ENCODE assay signal across 25 mouse cellular contexts in the genomic region with DNA sequence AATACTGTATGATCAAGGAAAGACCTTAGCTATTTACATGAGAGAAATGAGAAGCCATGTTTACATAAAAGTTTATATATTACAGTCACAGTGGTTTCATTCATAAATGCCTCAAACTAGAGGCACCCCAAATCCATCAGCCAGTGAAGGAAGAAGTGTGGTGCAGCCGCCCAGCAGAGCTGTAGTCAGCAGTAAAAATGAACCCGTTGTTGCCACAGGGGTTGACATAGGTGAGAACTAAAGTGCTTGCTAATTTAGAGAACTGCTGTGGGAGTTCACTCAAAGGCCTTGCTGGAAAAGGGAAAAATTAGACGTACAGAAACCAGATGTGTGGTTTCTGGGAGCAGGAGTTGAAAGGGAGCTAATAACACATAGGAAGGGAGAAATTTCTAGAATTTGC.
DNase-seq lines count a peak whose midpoint lies in the region; ATAC-seq and TF ChIP-seq lines count a peak whose summit lies in the region.
"Had no signal": no experiment of that assay in that cellular context is flagged by ENCODE, and none has a peak within 500 bp of the region (broad histone marks: within the 10 kb centered on the region; RNA-seq: fewer than 3 reads in every experiment).

No protein-coding gene starts in this region.

- no peaks in the 10 kb centered on the region for H3K9me3 ChIP-seq in limb, embryonic 12.5 days
- H3K9me3 ChIP-seq in limb, embryonic 10.5 days (replicated peaks), result no peaks in the 10 kb centered on the region
- no peaks in the 10 kb centered on the region for H3K9me3 ChIP-seq in limb, embryonic 13.5 days
- H3K9me3 ChIP-seq in limb, embryonic 15.5 days, result no peaks in the 10 kb centered on the region
- H3K9me3 ChIP-seq in midbrain, postnatal 0 days (ENCODE audit: low read length), result no peaks in the 10 kb centered on the region
- H3K9me3 ChIP-seq: embryonic facial prominence, embryonic 13.5 days; forebrain, embryonic 13.5 days; forebrain, embryonic 15.5 days had no signal

- TF ChIP-seq CTCF in midbrain, postnatal 0 days (IDR thresholded peaks at IDR 0.05), result no peak

- H3K4me3 ChIP-seq in limb, embryonic 12.5 days (replicated peaks), result no peak overlapping the region
- H3K4me3 ChIP-seq in limb, embryonic 10.5 days, result no peak overlapping the region
- H3K4me3 ChIP-seq in limb, embryonic 13.5 days, result no peak overlapping the region
- H3K4me3 ChIP-seq in limb, embryonic 15.5 days, result no peak overlapping the region
- H3K4me3 ChIP-seq in midbrain, postnatal 0 days (ENCODE audit: low read depth, low read length), result no peak overlapping the region
- H3K4me3 ChIP-seq: embryonic facial prominence, embryonic 13.5 days; forebrain, embryonic 13.5 days; forebrain, embryonic 15.5 days had no signal

- no peak overlapping the region for H3K9ac ChIP-seq in limb, embryonic 12.5 days (replicated peaks)
- no peak overlapping the region for H3K9ac ChIP-seq in limb, embryonic 13.5 days
- H3K9ac ChIP-seq in limb, embryonic 15.5 days, result no peak overlapping the region
- no peak overlapping the region for H3K9ac ChIP-seq in midbrain, postnatal 0 days (replicated peaks; ENCODE audit: low read length, poor library complexity, severe bottlenecking)
- H3K9ac ChIP-seq: embryonic facial prominence, embryonic 13.5 days; forebrain, embryonic 13.5 days; forebrain, embryonic 15.5 days; forebrain, postnatal 0 days had no signal

- H3K36me3 ChIP-seq in limb, embryonic 12.5 days, result no peaks in the 10 kb centered on the region
- H3K36me3 ChIP-seq in limb, embryonic 10.5 days, result no peaks in the 10 kb centered on the region
- no peaks in the 10 kb centered on the region for H3K36me3 ChIP-seq in limb, embryonic 13.5 days
- H3K36me3 ChIP-seq in limb, embryonic 15.5 days, result no peaks in the 10 kb centered on the region
- no peaks in the 10 kb centered on the region for H3K36me3 ChIP-seq in midbrain, postnatal 0 days (ENCODE audit: insufficient read depth, low read length)
- H3K36me3 ChIP-seq: embryonic facial prominence, embryonic 13.5 days; forebrain, embryonic 15.5 days; G1E had no signal

- H3K4me2 ChIP-seq in limb, embryonic 12.5 days, result no peak overlapping the region
- no peak overlapping the region for H3K4me2 ChIP-seq in limb, embryonic 13.5 days (replicated peaks)
- H3K4me2 ChIP-seq in limb, embryonic 15.5 days, result no peak overlapping the region
- H3K4me2 ChIP-seq in midbrain, postnatal 0 days (ENCODE audit: low read depth, low read length, poor library complexity, severe bottlenecking), result no peak overlapping the region
- H3K4me2 ChIP-seq: embryonic facial prominence, embryonic 13.5 days; forebrain, embryonic 13.5 days; forebrain, embryonic 15.5 days had no signal

- peak; percentile 68; the same call in 1 of the 2 replicates for ATAC-seq in limb, embryonic 12.5 days (ENCODE audit: insufficient number of reproducible peaks, insufficient read depth, low FRiP score, low TSS enrichment, low read depth)
- ATAC-seq in limb, embryonic 13.5 days (ENCODE audit: low FRiP score, low read depth), result peak; percentile 89
- ATAC-seq in limb, embryonic 15.5 days (ENCODE audit: insufficient number of reproducible peaks, low FRiP score, low TSS enrichment, low read depth), result 0 out of 2 replicates have a peak, but pooled peaks have one; percentile 63
- ATAC-seq in midbrain, postnatal 0 days (ENCODE audit: low FRiP score), result no peak
- ATAC-seq: activated CD4-positive, CD25-positive, alpha-beta regulatory T cell, adult 4 months; CD4-positive, CD25-positive, alpha-beta regulatory T cell, adult 4 months; forebrain, embryonic 13.5 days; forebrain, embryonic 15.5 days; forebrain, postnatal 0 days; Patski had no signal

- WGBS in limb, embryonic 12.5 days, result 4% methylated on average over 3 of the region's 3 CpGs
- WGBS in limb, embryonic 10.5 days, result 36% methylated on average over 3 of the region's 3 CpGs
- 20% methylated on average over 3 of the region's 3 CpGs for WGBS in limb, embryonic 13.5 days
- 25% methylated on average over 3 of the region's 3 CpGs for WGBS in limb, embryonic 15.5 days
- WGBS in midbrain, postnatal 0 days, result 76% methylated on average over 3 of the region's 3 CpGs

- peak; percentile 2 for DNase-seq in embryo, embryonic 11 days
- no peak for DNase-seq in embryo, embryonic 10.5 days (ENCODE audit: low spot score)
- no peak for DNase-seq in limb, embryonic 10.5 days (ENCODE audit: low spot score)
- DNase-seq in midbrain, postnatal 0 days (ENCODE audit: low spot score), result no peak
- no peak for DNase-seq in cerebellum, adult 11 months
- DNase-seq: adrenal gland, adult 8-10 months; adrenal gland, postnatal 14 days; adrenal gland, postnatal 36 days; B cell, adult 2 months; cerebellum, adult 18-20 months; cerebellum, adult 8-10 months; cerebellum, adult 9-11 months; cerebellum, postnatal 14 days; cerebellum, postnatal 36 days; forebrain, postnatal 0 days had no signal

- H3K27me3 ChIP-seq in limb, embryonic 12.5 days, result no peaks in the 10 kb centered on the region
- H3K27me3 ChIP-seq in limb, embryonic 10.5 days (ENCODE audit: low read depth, poor library complexity, severe bottlenecking), result no peaks in the 10 kb centered on the region
- H3K27me3 ChIP-seq in limb, embryonic 13.5 days, result no peaks in the 10 kb centered on the region; the same call in 1 of the 2 replicates
- H3K27me3 ChIP-seq in limb, embryonic 15.5 days, result no peaks in the 10 kb centered on the region
- H3K27me3 ChIP-seq in midbrain, postnatal 0 days (ENCODE audit: insufficient read depth, low read length), result no peaks in the 10 kb centered on the region
- H3K27me3 ChIP-seq: embryonic facial prominence, embryonic 13.5 days; forebrain, embryonic 13.5 days; forebrain, embryonic 15.5 days; Patski had no signal

- H3K27ac ChIP-seq in limb, embryonic 12.5 days, result no peak overlapping the region
- H3K27ac ChIP-seq in limb, embryonic 10.5 days, result no peak overlapping the region
- H3K27ac ChIP-seq in limb, embryonic 13.5 days, result no peak overlapping the region
- no peak overlapping the region for H3K27ac ChIP-seq in limb, embryonic 15.5 days
- H3K27ac ChIP-seq in midbrain, postnatal 0 days (ENCODE audit: low read depth, low read length), result no peak overlapping the region
- H3K27ac ChIP-seq: embryonic facial prominence, embryonic 13.5 days; forebrain, embryonic 13.5 days; forebrain, embryonic 15.5 days had no signal

- H3K4me1 ChIP-seq in limb, embryonic 12.5 days (replicated peaks), result no peaks in the 10 kb centered on the region
- H3K4me1 ChIP-seq in limb, embryonic 10.5 days, result peaks cover 5% of the 10 kb centered on the region; the same call in 1 of the 2 replicates
- H3K4me1 ChIP-seq in limb, embryonic 13.5 days, result peaks cover 16% of the 10 kb centered on the region
- no peaks in the 10 kb centered on the region for H3K4me1 ChIP-seq in limb, embryonic 15.5 days
- H3K4me1 ChIP-seq in midbrain, postnatal 0 days (ENCODE audit: insufficient read depth, low read length), result no peaks in the 10 kb centered on the region
- H3K4me1 ChIP-seq: embryonic facial prominence, embryonic 13.5 days; forebrain, embryonic 13.5 days; forebrain, embryonic 15.5 days had no signal
